Mouse (Mus musculus): ENCODE data around the gene Pnpla1. TPM values are rescaled to one million over a fixed set of nuclear protein-coding genes. Genes with fewer than 3 reads are reported as not detected.

Gene Pnpla1
- polyA plus RNA-seq, 1 experiment = 0.40 TPM

GRCm38 (mm10) chr17:28936622-28937345 is 78.6 kb downstream of the Pnpla1 start:
- Histone ChIP-seq H3K27ac (ENCODE audit: insufficient read depth, low read length) (no peak overlapping the region), H3K4me3 (ENCODE audit: insufficient read depth, low read length) (no peak overlapping the region), H3K4me1 (ENCODE audit: control insufficient read depth, insufficient read depth, low read length) (no peaks in the 10 kb centered on the region)
- TF ChIP-seq CTCF (IDR thresholded peaks at IDR 0.05; ENCODE audit: extremely low read depth, insufficient read depth, low read length) = 0 out of 2 replicates have a peak, but pooled peaks have one; percentile 9
- TF ChIP-seq POLR2A (IDR thresholded peaks at IDR 0.05; ENCODE audit: extremely low read depth, insufficient read depth, low read length) = no peak

Other genes with a start within 250 kb of the Pnpla1 start
- gene Srpk1, start 235.7 kb upstream of the Pnpla1 start, polyA plus RNA-seq (2012; rRNA removed) = 68.5 and 70.7 TPM in 2 replicates
- 10.7 and 12.0 TPM in 2 replicates for gene Slc26a8, start 168.2 kb upstream of the Pnpla1 start, polyA plus RNA-seq (2012; rRNA removed)
- 125 and 127 TPM in 2 replicates for gene Mapk14, start 167.1 kb upstream of the Pnpla1 start, polyA plus RNA-seq (2012; rRNA removed)
- 1.7 and 1.8 TPM in 2 replicates for gene AC170998.1, start 132.3 kb upstream of the Pnpla1 start, polyA plus RNA-seq (2012; rRNA removed)
- gene Mapk13, start 89.1 kb upstream of the Pnpla1 start, polyA plus RNA-seq (2012; rRNA removed) = 1.4 and 1.8 TPM in 2 replicates
- gene Brpf3, start 57.3 kb upstream of the Pnpla1 start, polyA plus RNA-seq (2012; rRNA removed) = 45.2 and 45.6 TPM in 2 replicates
- 7.6 and 7.9 TPM in 2 replicates for gene 4930539E08Rik, start 56.9 kb downstream of the Pnpla1 start, polyA plus RNA-seq (2012; rRNA removed)
- gene Pxt1, start 85.4 kb downstream of the Pnpla1 start, polyA plus RNA-seq (2012; rRNA removed) = not detected in 2 replicates
- gene Kctd20, start 93.5 kb downstream of the Pnpla1 start, polyA plus RNA-seq (2012; rRNA removed) = 46.5 and 50.0 TPM in 2 replicates
- gene Stk38, start 149.6 kb downstream of the Pnpla1 start, polyA plus RNA-seq (2012; rRNA removed) = 62.0 and 69.6 TPM in 2 replicates
- gene Srsf3, start 174.2 kb downstream of the Pnpla1 start, polyA plus RNA-seq (2012; rRNA removed) = 107 and 110 TPM in 2 replicates
- 15.5 and 17.7 TPM in 2 replicates for gene Cdkn1a, start 232.6 kb downstream of the Pnpla1 start, polyA plus RNA-seq (2012; rRNA removed)

Measured in cortical plate, adult 2 months (tissue).